Mouse (Mus musculus) spleen, postnatal 0 days (tissue): ENCODE data around the gene Frrs1. TPM values are rescaled to one million over a fixed set of nuclear protein-coding genes. Genes with fewer than 3 reads are reported as not detected.

Source experiments
- polyA plus RNA-seq: library from polyadenylated mRNA; unstranded; fragments of >200 nt; fragmentation: Nextera tagmentation; extraction: Ambion mirVana; gene quantifications from 2 replicates; pipeline ENCODE4 v1.2.1, GENCODE M21; 2015

Frrs1 gene
- polyA plus RNA-seq, result 20.6 and 22.1 TPM in 2 replicates

GRCm38 (mm10) chr3:116858941-116859685, at the start of gene Frrs1:
Gene Frrs1, plus strand, starts transcription at chr3:116859464.

Other genes with a start within 250 kb of the Frrs1 start
- gene Trmt13, start 244.9 kb upstream of the Frrs1 start, polyA plus RNA-seq, result 15.7 and 17.5 TPM in 2 replicates
- 34.6 and 40.5 TPM in 2 replicates for gene Mfsd14a, start 196.8 kb upstream of the Frrs1 start, polyA plus RNA-seq
- not detected in 2 replicates for gene Gm43191, start 178.2 kb upstream of the Frrs1 start, polyA plus RNA-seq
- gene Slc35a3, start 146.6 kb upstream of the Frrs1 start, polyA plus RNA-seq, result 7.9 and 8.2 TPM in 2 replicates
- 6.4 and 8.1 TPM in 2 replicates for gene Agl, start 51.3 kb upstream of the Frrs1 start, polyA plus RNA-seq
- not detected in 2 replicates for gene 4930455H04Rik, start 108.8 kb downstream of the Frrs1 start, polyA plus RNA-seq
- gene Palmd, start 109.5 kb downstream of the Frrs1 start, polyA plus RNA-seq, result 2.8 and 4.1 TPM in 2 replicates